Mouse (Mus musculus) kidney, postnatal 0 days (tissue): ENCODE data around the gene Orc4. TPM values are rescaled to one million over a fixed set of nuclear protein-coding genes. Genes with fewer than 3 reads are reported as not detected.
A peak's percentile ranks its signal among the peaks of the same experiment; 100 is the strongest.
"Not testable (repeated sequence)": the region's sequence is repeated elsewhere in the genome, so short reads cannot be mapped to it uniquely, and the experiment has no call there.

ENCODE experiments used
- ATAC-seq: fragments of 200-750 bp; cut with Nextera tagmentation; replicated peaks from 2 replicates; pipeline ENCODE4 v1.8.0; 2017; ENCODE audit warnings: low read depth, moderate number of reproducible peaks, moderate TSS enrichment, moderate library complexity; ENCODE audit not compliant: low FRiP score
- DNase-seq: peaks from one replicate; pipeline ENCODE4 v3.0.0-alpha.2; 2016; ENCODE audit warnings: low spot score
- H3K27ac ChIP-seq: fragments of 300-500 bp; sonication (generic); 2 replicates; pipeline ENCODE4 v1.5.1; 2014; ENCODE audit warnings: mild to moderate bottlenecking
- H3K27me3 ChIP-seq: fragments of 300-500 bp; sonication (generic); 2 replicates; pipeline ENCODE4 v1.6.1; 2014; ENCODE audit warnings: low read length, mixed read lengths; ENCODE audit not compliant: insufficient read depth
- H3K36me3 ChIP-seq: fragments of 300-500 bp; sonication (generic); 2 replicates; pipeline ENCODE4 v1.6.1; 2014; ENCODE audit warnings: low read length, mixed read lengths; ENCODE audit not compliant: insufficient read depth
- H3K4me1 ChIP-seq: fragments of 300-500 bp; sonication (generic); replicated peaks from 2 replicates; pipeline ENCODE4 v1.6.1; 2014; ENCODE audit warnings: antibody characterized with exemption, low read length, mixed read lengths; ENCODE audit not compliant: insufficient read depth
- H3K4me2 ChIP-seq: fragments of 300-500 bp; sonication (generic); 2 replicates; pipeline ENCODE4 v1.6.1; 2014; ENCODE audit warnings: mild to moderate bottlenecking, low read length, moderate library complexity, mixed read lengths
- H3K4me3 ChIP-seq: fragments of 300-500 bp; sonication (generic); replicated peaks from 2 replicates; pipeline ENCODE4 v1.5.1; 2014; ENCODE audit warnings: low read depth, low read length
- H3K9ac ChIP-seq: fragments of 300-500 bp; sonication (generic); 2 replicates; pipeline ENCODE4 v1.6.1; 2014; ENCODE audit warnings: low read depth, low read length
- H3K9me3 ChIP-seq: fragments of 300-500 bp; sonication (generic); replicated peaks from 2 replicates; pipeline ENCODE4 v1.6.1; 2016; ENCODE audit warnings: low read length, inconsistent platforms, mixed read lengths
- CTCF ChIP-seq: IDR thresholded peaks from 2 replicates; pipeline ENCODE4 v1.5.1; 2016; ENCODE audit warnings: antibody characterized with exemption, low read depth, mild to moderate bottlenecking, moderate library complexity
- WGBS: fragments of 180-500 bp; shearing (Covaris S2); extraction: QIAGEN DNeasy Blood & Tissue Kit; methylation state at CpG from one replicate; pipeline ENCODE4 v1.1.7; 2014; 5-methylcytosine and 5-hydroxymethylcytosine counted together
- polyA plus RNA-seq: library from polyadenylated mRNA; unstranded; fragments of >200 nt; fragmentation: Nextera tagmentation; extraction: Ambion mirVana; gene quantifications from 2 replicates; pipeline ENCODE4 v1.2.1, GENCODE M21; 2015

Gene Orc4
- polyA plus RNA-seq, 1 experiment from 2014 or later, result 77.3 TPM

GRCm38 (mm10) chr2:48895186-48895585 lies 54.9 kb downstream of the Orc4 start:
- 91% methylated on average over 3 of the region's 3 CpGs for WGBS
- no peaks in the 10 kb centered on the region for H3K4me1 ChIP-seq
- no peaks in the 10 kb centered on the region for H3K36me3 ChIP-seq
- H3K9me3 ChIP-seq, result no peaks in the 10 kb centered on the region
- ATAC-seq (no peak), DNase-seq (no peak)
- H3K4me3 ChIP-seq, result no peak overlapping the region
- H3K27ac ChIP-seq, result no peak overlapping the region
- no peaks in the 10 kb centered on the region for H3K27me3 ChIP-seq
- no peak overlapping the region for H3K4me2 ChIP-seq
- H3K9ac ChIP-seq, result no peak overlapping the region
- TF ChIP-seq CTCF, result no peak

GRCm38 (mm10) chr2:48885945-48886344 lies 64.1 kb downstream of the Orc4 start:
- ATAC-seq, result no peak
- no peak overlapping the region for H3K4me3 ChIP-seq

GRCm38 (mm10) chr2:48868199-48868913 lies 81.7 kb downstream of the Orc4 start:
- no peak overlapping the region for H3K27ac ChIP-seq
- H3K4me1 ChIP-seq, result no peaks in the 10 kb centered on the region
- H3K9ac ChIP-seq, result no peak overlapping the region
- H3K4me3 ChIP-seq, result no peak overlapping the region
- no peak overlapping the region for H3K4me2 ChIP-seq
- DNase-seq (no peak), ATAC-seq (no peak)
- WGBS, result 82% methylated on average over 5 of the region's 5 CpGs
- H3K36me3 ChIP-seq, result no peaks in the 10 kb centered on the region
- TF ChIP-seq CTCF, result no peak
- H3K27me3 ChIP-seq, result no peaks in the 10 kb centered on the region
- no peaks in the 10 kb centered on the region for H3K9me3 ChIP-seq

More at GRCm38 (mm10) chr2:48885945-48886344, 64.1 kb downstream of the Orc4 start:
- Histone ChIP-seq H3K4me1 (no peaks in the 10 kb centered on the region), H3K9ac (no peak overlapping the region), H3K27me3 (no peaks in the 10 kb centered on the region), H3K36me3 (no peaks in the 10 kb centered on the region), H3K27ac (no peak overlapping the region), H3K9me3 (no peaks in the 10 kb centered on the region), H3K4me2 (no peak overlapping the region)
- DNase-seq, result peak; percentile 91
- peak; percentile 78 for TF ChIP-seq CTCF

GRCm38 (mm10) chr2:48865596-48865995 lies 84.5 kb downstream of the Orc4 start:
- not testable (repeated sequence) for H3K9me3 ChIP-seq, H3K4me1 ChIP-seq, H3K4me2 ChIP-seq, ATAC-seq, H3K9ac ChIP-seq, H3K27ac ChIP-seq, H3K4me3 ChIP-seq, H3K27me3 ChIP-seq, DNase-seq, H3K36me3 ChIP-seq
- 93% methylated on average over 6 of the region's 6 CpGs for WGBS

Other genes starting within 250 kb of the Orc4 start
- 12.2 and 12.8 TPM in 2 replicates for gene Acvr2a, start 136.2 kb downstream of the Orc4 start, polyA plus RNA-seq
- gene Mbd5, start 769 bp downstream of the Orc4 start, polyA plus RNA-seq, result 15.8 and 16.9 TPM in 2 replicates